Mouse (Mus musculus) cerebellum, adult 2 months (tissue): Measurements from ENCODE around the gene Dgkb.

Experiments
- CTCF ChIP-seq: fragments of 200-500 bp; IDR thresholded peaks from 2 replicates; pipeline ENCODE4 v1.5.1; 2011; ENCODE audit warnings: low read depth, mild to moderate bottlenecking, control low read depth, low read length, moderate library complexity, borderline replicate concordance; ENCODE audit not compliant: insufficient read depth
- POLR2A ChIP-seq: fragments of 200-500 bp; IDR thresholded peaks from 2 replicates; pipeline ENCODE4 v1.6.1; 2011; ENCODE audit warnings: low read length, control low read depth, borderline replicate concordance; ENCODE audit not compliant: insufficient read depth

- peak; percentile 82 for TF ChIP-seq CTCF
- TF ChIP-seq POLR2A, result no peak
Measured at GRCm38 (mm10) chr12:38342657-38343056, 525.1 kb downstream of the Dgkb start.
